ENCODE assay signal across 9 mouse cellular contexts in genomic region chr10:99286213-99286612, GRCm38 (mm10). TPM values are rescaled to one million over a fixed set of nuclear protein-coding genes. Genes with fewer than 3 reads are reported as not detected.
DNase-seq lines count a peak whose midpoint lies in the region; ATAC-seq and TF ChIP-seq lines count a peak whose summit lies in the region.
"Had no signal": no experiment of that assay in that cellular context is flagged by ENCODE, and none has a peak within 500 bp of the region (broad histone marks: within the 10 kb centered on the region; RNA-seq: fewer than 3 reads in every experiment).

No protein-coding gene starts in this region.

- H3K4me3 ChIP-seq in forebrain, embryonic 10.5 days, result no peak overlapping the region
- no peak overlapping the region for H3K4me3 ChIP-seq in forebrain, embryonic 15.5 days
- H3K4me3 ChIP-seq in kidney, postnatal 0 days (replicated peaks; ENCODE audit: low read depth, low read length), result no peak overlapping the region
- H3K4me3 ChIP-seq in midbrain, postnatal 0 days (ENCODE audit: low read depth, low read length), result no peak overlapping the region

- ATAC-seq in forebrain, embryonic 15.5 days (replicated peaks), result no peak
- no peak for ATAC-seq in kidney, postnatal 0 days (replicated peaks; ENCODE audit: low FRiP score, low read depth)
- ATAC-seq in midbrain, postnatal 0 days (ENCODE audit: low FRiP score), result no peak
- ATAC-seq: liver, postnatal 0 days had no signal

- no peak overlapping the region for H3K9ac ChIP-seq in forebrain, embryonic 15.5 days (replicated peaks)
- H3K9ac ChIP-seq in kidney, postnatal 0 days (ENCODE audit: low read depth, low read length), result no peak overlapping the region
- H3K9ac ChIP-seq in midbrain, postnatal 0 days (replicated peaks; ENCODE audit: low read length, poor library complexity, severe bottlenecking), result no peak overlapping the region

- no peak for DNase-seq in forebrain, embryonic 10.5 days (ENCODE audit: extremely low spot score, low spot score)
- DNase-seq in retina, embryonic 14.5 days (ENCODE audit: low spot score), result peak; percentile 32
- DNase-seq in retina, postnatal 1 day, result no peak
- DNase-seq in kidney, postnatal 0 days (ENCODE audit: low spot score), result peak; percentile 65
- DNase-seq in thymus, postnatal 4 days, result no peak
- DNase-seq in midbrain, postnatal 0 days (ENCODE audit: low spot score), result no peak
- no peak for DNase-seq in adrenal gland, postnatal 25 days
- DNase-seq: liver, postnatal 0 days had no signal

- H3K27ac ChIP-seq in forebrain, embryonic 10.5 days, result peak overlapping the region; percentile 75; the same call in 1 of the 2 replicates
- no peak overlapping the region for H3K27ac ChIP-seq in forebrain, embryonic 15.5 days (replicated peaks)
- H3K27ac ChIP-seq in kidney, postnatal 0 days, result 0 out of 2 replicates have a peak overlapping the region, but pooled peaks have one; percentile 47
- H3K27ac ChIP-seq in midbrain, postnatal 0 days (ENCODE audit: low read depth, low read length), result no peak overlapping the region

- TF ChIP-seq CTCF in kidney, postnatal 0 days (IDR thresholded peaks at IDR 0.05; ENCODE audit: low read depth), result 0 out of 2 replicates have a peak, but pooled peaks have one; percentile 9
- no peak for TF ChIP-seq CTCF in midbrain, postnatal 0 days (IDR thresholded peaks at IDR 0.05)

- H3K4me2 ChIP-seq in forebrain, embryonic 15.5 days (replicated peaks), result no peak overlapping the region
- H3K4me2 ChIP-seq in kidney, postnatal 0 days (ENCODE audit: low read length), result no peak overlapping the region
- no peak overlapping the region for H3K4me2 ChIP-seq in midbrain, postnatal 0 days (ENCODE audit: low read depth, low read length, poor library complexity, severe bottlenecking)

- H3K27me3 ChIP-seq in forebrain, embryonic 10.5 days (ENCODE audit: poor library complexity, severe bottlenecking), result peaks cover 21% of the 10 kb centered on the region
- H3K27me3 ChIP-seq in forebrain, embryonic 15.5 days, result no peaks in the 10 kb centered on the region
- H3K27me3 ChIP-seq in kidney, postnatal 0 days (ENCODE audit: insufficient read depth, low read length), result no peaks in the 10 kb centered on the region
- no peaks in the 10 kb centered on the region for H3K27me3 ChIP-seq in midbrain, postnatal 0 days (ENCODE audit: insufficient read depth, low read length)

- H3K9me3 ChIP-seq in forebrain, embryonic 10.5 days, result no peaks in the 10 kb centered on the region
- no peaks in the 10 kb centered on the region for H3K9me3 ChIP-seq in forebrain, embryonic 15.5 days
- no peaks in the 10 kb centered on the region for H3K9me3 ChIP-seq in kidney, postnatal 0 days (replicated peaks; ENCODE audit: low read length)
- H3K9me3 ChIP-seq in midbrain, postnatal 0 days (ENCODE audit: low read length), result no peaks in the 10 kb centered on the region

- 68% methylated on average over 7 of the region's 7 CpGs for WGBS in forebrain, embryonic 10.5 days
- WGBS in forebrain, embryonic 15.5 days, result 74% methylated on average over 7 of the region's 7 CpGs
- WGBS in kidney, postnatal 0 days, result 48% methylated on average over 7 of the region's 7 CpGs
- WGBS in midbrain, postnatal 0 days, result 88% methylated on average over 7 of the region's 7 CpGs

- H3K36me3 ChIP-seq in forebrain, embryonic 10.5 days (replicated peaks), result no peaks in the 10 kb centered on the region
- H3K36me3 ChIP-seq in forebrain, embryonic 15.5 days, result no peaks in the 10 kb centered on the region
- H3K36me3 ChIP-seq in kidney, postnatal 0 days (ENCODE audit: insufficient read depth, low read length), result no peaks in the 10 kb centered on the region
- H3K36me3 ChIP-seq in midbrain, postnatal 0 days (ENCODE audit: insufficient read depth, low read length), result no peaks in the 10 kb centered on the region

- peaks cover 54% of the 10 kb centered on the region for H3K4me1 ChIP-seq in forebrain, embryonic 10.5 days
- no peaks in the 10 kb centered on the region for H3K4me1 ChIP-seq in forebrain, embryonic 15.5 days
- H3K4me1 ChIP-seq in kidney, postnatal 0 days (replicated peaks; ENCODE audit: insufficient read depth, low read length), result peaks cover 10% of the 10 kb centered on the region
- no peaks in the 10 kb centered on the region for H3K4me1 ChIP-seq in midbrain, postnatal 0 days (ENCODE audit: insufficient read depth, low read length)

RNA-seq across cellular contexts. Expression of gene Dusp6, which starts 23.2 kb away (rescaled TPM):
- 97.6 and 116 TPM in 2 replicates for polyA plus RNA-seq in forebrain, embryonic 10.5 days (2016; fragmentation: Nextera tagmentation; extraction: Ambion mirVana)
- 33.3 and 36.4 TPM in 2 replicates for polyA plus RNA-seq in forebrain, embryonic 15.5 days (2015; fragmentation: Nextera tagmentation; extraction: Ambion mirVana)
- 70.2 and 73.4 TPM in 2 replicates for polyA plus RNA-seq in kidney, postnatal 0 days (2015; fragmentation: Nextera tagmentation; extraction: Ambion mirVana)
- total RNA-seq in midbrain, postnatal 0 days (2014; rRNA removed), result 47.7 and 52.1 TPM in 2 replicates
- 23.5 and 25.4 TPM in 2 replicates for polyA plus RNA-seq in midbrain, postnatal 0 days (2015; fragmentation: Nextera tagmentation; extraction: Ambion mirVana)
- total RNA-seq in adrenal gland, postnatal 25 days (2021), result 101 and 136 TPM in 2 replicates

Comparison
In these comparisons a context has a peak if more than half of its experiments do, and no peak if none do; other contexts are left out.
1. DNase-seq: peak in retina, embryonic 14.5 days (single experiment) and kidney, postnatal 0 days (single experiment); none in forebrain, embryonic 10.5 days (single experiment), retina, postnatal 1 day (single experiment), thymus, postnatal 4 days (single experiment), midbrain, postnatal 0 days (single experiment) and adrenal gland, postnatal 25 days (single experiment).
2. H3K27ac ChIP-seq: peak in forebrain, embryonic 10.5 days (single experiment) and kidney, postnatal 0 days (single experiment); none in forebrain, embryonic 15.5 days (single experiment) and midbrain, postnatal 0 days (single experiment).